Mouse (Mus musculus) embryonic facial prominence, embryonic 14.5 days (tissue): ENCODE measurements at regions not wholly inside any gene's neighbourhood (a gene's known extent, or its start where the extent isn't known, plus 50 kb on each side); places are given as distances from the start of the nearest gene placed in this dataset.

ENCODE experiments used
- ATAC-seq: fragments of 200-750 bp; cut with Nextera tagmentation; 2 replicates; pipeline ENCODE4 v1.8.0; 2017; ENCODE audit warnings: low read depth, moderate number of reproducible peaks, moderate TSS enrichment
- DNase-seq: peaks from one replicate; pipeline ENCODE4 v3.0.0-alpha.2; 2015; ENCODE audit warnings: low spot score
- H3K27ac ChIP-seq: fragments of 300-500 bp; sonication (generic); replicated peaks from 2 replicates; pipeline ENCODE4 v1.5.1; 2014; ENCODE audit warnings: low read depth, mild to moderate bottlenecking, low read length, moderate library complexity
- H3K27me3 ChIP-seq: fragments of 300-500 bp; sonication (generic); replicated peaks from 2 replicates; pipeline ENCODE4 v1.6.1; 2014; ENCODE audit warnings: low read length; ENCODE audit not compliant: control insufficient read depth, insufficient read depth
- H3K36me3 ChIP-seq: fragments of 300-500 bp; sonication (generic); 2 replicates; pipeline ENCODE4 v1.6.1; 2014; ENCODE audit warnings: low read length, mixed read lengths; ENCODE audit not compliant: control insufficient read depth, insufficient read depth
- H3K4me1 ChIP-seq: fragments of 300-500 bp; sonication (generic); 2 replicates; pipeline ENCODE4 v1.6.1; 2014; ENCODE audit warnings: antibody characterized with exemption, low read length; ENCODE audit not compliant: control insufficient read depth, insufficient read depth
- H3K4me2 ChIP-seq: fragments of 300-500 bp; sonication (generic); 2 replicates; pipeline ENCODE4 v1.6.1; 2014; ENCODE audit warnings: low read depth, mild to moderate bottlenecking, low read length, moderate library complexity, mixed read lengths
- H3K4me3 ChIP-seq: fragments of 300-500 bp; sonication (generic); 2 replicates; pipeline ENCODE4 v1.5.1; 2014; ENCODE audit warnings: low read depth, mild to moderate bottlenecking, low read length
- H3K9ac ChIP-seq: fragments of 300-500 bp; sonication (generic); 2 replicates; pipeline ENCODE4 v1.6.1; 2014; ENCODE audit warnings: low read depth, mild to moderate bottlenecking, low read length, moderate library complexity, mixed read lengths
- H3K9me3 ChIP-seq: fragments of 300-500 bp; sonication (generic); 2 replicates; pipeline ENCODE4 v1.6.1; 2016; ENCODE audit warnings: low read length; ENCODE audit not compliant: control insufficient read depth
- WGBS: fragments of 180-500 bp; shearing (Covaris S2); extraction: QIAGEN DNeasy Blood & Tissue Kit; methylation state at CpG from one replicate; pipeline ENCODE4 v1.1.7; 2014; 5-methylcytosine and 5-hydroxymethylcytosine counted together

DNA sequence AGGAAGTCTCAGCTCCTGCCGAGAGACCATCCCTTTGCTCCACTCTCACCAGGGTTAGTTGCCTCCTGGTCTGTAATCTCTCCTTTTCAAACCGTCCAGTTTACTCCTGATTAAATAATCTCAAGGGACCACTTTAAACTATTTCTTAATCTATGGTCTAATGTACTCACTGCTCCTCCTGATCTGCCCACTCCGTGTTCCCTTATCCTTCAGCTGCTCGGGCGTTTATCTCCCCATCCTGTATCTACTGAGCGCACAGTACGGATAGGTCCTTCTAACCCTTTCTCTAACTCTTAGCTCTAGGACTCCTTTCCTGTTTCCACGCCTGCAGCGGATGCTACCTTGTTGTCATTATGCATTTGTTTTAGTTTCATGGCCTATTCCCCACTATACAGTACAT, 67.1 kb upstream of the Picalm start:
- no peak for DNase-seq

GRCm38 (mm10) chr7:90064198-90064597, 65.8 kb upstream of the Picalm start:
- Histone ChIP-seq H3K27ac (no peak overlapping the region), H3K27me3 (no peaks in the 10 kb centered on the region), H3K36me3 (no peaks in the 10 kb centered on the region), H3K4me2 (no peak overlapping the region), H3K9me3 (no peaks in the 10 kb centered on the region), H3K4me1 (peaks cover 29% of the 10 kb centered on the region), H3K9ac (no peak overlapping the region), H3K4me3 (no peak overlapping the region)
- 93% methylated on average over 1 of the region's 1 CpGs for WGBS
- DNase-seq (no peak), ATAC-seq (no peak)

More for the DNA sequence above, 67.1 kb upstream of the Picalm start:
- Histone ChIP-seq H3K9me3 (no peaks in the 10 kb centered on the region), H3K4me3 (no peak overlapping the region), H3K9ac (no peak overlapping the region), H3K36me3 (no peaks in the 10 kb centered on the region), H3K4me1 (peaks cover 30% of the 10 kb centered on the region), H3K27me3 (no peaks in the 10 kb centered on the region), H3K4me2 (no peak overlapping the region), H3K27ac (no peak overlapping the region)
- ATAC-seq = no peak
- WGBS = 81% methylated on average over 9 of the region's 9 CpGs

- Histone ChIP-seq H3K4me2 (no peak overlapping the region), H3K36me3 (no peaks in the 10 kb centered on the region), H3K27ac (no peak overlapping the region), H3K4me1 (peaks cover 17% of the 10 kb centered on the region), H3K9me3 (no peaks in the 10 kb centered on the region), H3K27me3 (no peaks in the 10 kb centered on the region), H3K4me3 (no peak overlapping the region), H3K9ac (no peak overlapping the region)
- no peak for ATAC-seq
- no peak for DNase-seq
- 72% methylated on average over 9 of the region's 9 CpGs for WGBS
These were observed 64.6 kb upstream of the Picalm start for GRCm38 (mm10) chr7:90065269-90065955.

GRCm38 (mm10) chr7:90066275-90066674, 63.7 kb upstream of the Picalm start:
- H3K27me3 ChIP-seq = no peaks in the 10 kb centered on the region
- WGBS = 90% methylated on average over 5 of the region's 5 CpGs

DNA sequence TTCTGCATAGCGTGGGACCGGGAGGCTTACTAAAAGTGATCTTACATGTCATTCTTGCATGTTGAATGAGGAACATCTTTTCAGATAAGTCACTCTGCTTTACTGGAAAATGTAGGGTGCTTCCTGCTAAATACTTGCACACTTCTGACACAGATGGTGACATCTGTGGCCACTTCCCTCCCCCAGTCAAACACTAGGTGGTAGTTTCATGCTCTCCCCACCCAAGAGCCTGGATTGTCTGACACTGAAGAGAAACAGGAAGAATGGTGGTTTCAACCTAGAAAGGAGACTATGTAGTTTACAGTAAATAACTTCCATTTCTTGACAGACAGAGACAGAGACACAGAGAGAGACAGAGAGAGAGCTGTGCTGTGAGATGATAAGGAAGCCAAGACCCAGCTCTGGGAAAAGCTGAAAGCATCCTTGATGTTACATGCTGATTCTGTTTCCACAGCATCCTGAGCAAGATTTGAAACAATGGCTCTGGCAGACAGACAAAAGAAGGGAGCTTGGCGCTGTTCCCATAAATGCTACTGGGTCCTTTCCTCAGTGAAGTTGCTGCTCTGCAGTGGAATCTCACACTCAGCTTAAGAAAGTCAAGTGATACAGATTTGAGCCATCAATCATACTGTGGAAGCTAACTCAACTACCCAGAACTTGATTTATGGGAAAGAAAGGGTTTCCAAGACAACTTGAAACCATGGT, 61.9 kb upstream of the Picalm start:
- no peaks in the 10 kb centered on the region for H3K36me3 ChIP-seq
- H3K27me3 ChIP-seq = no peaks in the 10 kb centered on the region
- H3K4me1 ChIP-seq = no peaks in the 10 kb centered on the region
- WGBS = 84% methylated on average over 3 of the region's 3 CpGs
- H3K9ac ChIP-seq = no peak overlapping the region
- DNase-seq (no peak), ATAC-seq (no peak)
- no peak overlapping the region for H3K4me2 ChIP-seq
- H3K4me3 ChIP-seq = no peak overlapping the region
- H3K27ac ChIP-seq = no peak overlapping the region
- no peaks in the 10 kb centered on the region for H3K9me3 ChIP-seq

More at GRCm38 (mm10) chr7:90066275-90066674, 63.7 kb upstream of the Picalm start:
- Histone ChIP-seq H3K9me3 (no peaks in the 10 kb centered on the region), H3K4me3 (no peak overlapping the region), H3K27ac (no peak overlapping the region), H3K9ac (no peak overlapping the region), H3K36me3 (no peaks in the 10 kb centered on the region), H3K4me1 (peaks cover 10% of the 10 kb centered on the region), H3K4me2 (no peak overlapping the region)
- ATAC-seq (no peak), DNase-seq (no peak)

- ATAC-seq (no peak), DNase-seq (no peak)
- Histone ChIP-seq H3K4me3 (no peak overlapping the region), H3K9ac (no peak overlapping the region), H3K27me3 (no peaks in the 10 kb centered on the region), H3K9me3 (no peaks in the 10 kb centered on the region), H3K36me3 (no peaks in the 10 kb centered on the region), H3K27ac (no peak overlapping the region), H3K4me1 (no peaks in the 10 kb centered on the region), H3K4me2 (no peak overlapping the region)
- 84% methylated on average over 7 of the region's 7 CpGs for WGBS
These were observed 59.7 kb upstream of the Picalm start for GRCm38 (mm10) chr7:90070267-90070666.

DNA sequence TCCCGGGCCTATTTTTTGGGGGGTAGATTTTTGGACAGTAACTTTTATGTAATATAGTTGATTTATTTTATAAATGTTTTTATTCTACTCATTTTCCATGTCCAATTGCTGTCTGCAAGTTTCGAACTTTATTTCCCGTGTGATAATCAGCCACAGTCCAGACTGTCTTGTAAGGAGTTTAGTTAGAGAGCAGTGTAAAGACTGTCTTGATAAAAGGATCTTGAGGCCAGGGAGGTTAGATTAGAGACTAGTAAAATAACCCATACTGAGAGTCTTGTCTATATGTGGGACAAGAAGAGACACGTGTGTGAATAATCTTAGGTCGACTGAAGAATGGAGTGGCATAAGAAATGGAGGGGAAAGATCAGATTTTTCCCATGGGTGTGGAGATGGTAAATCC, 56.1 kb upstream of the Picalm start:
- WGBS = 81% methylated on average over 5 of the region's 5 CpGs
- DNase-seq (no peak), ATAC-seq (no peak)
- no peak overlapping the region for H3K4me2 ChIP-seq
- no peak overlapping the region for H3K27ac ChIP-seq
- H3K4me3 ChIP-seq = no peak overlapping the region
- no peaks in the 10 kb centered on the region for H3K27me3 ChIP-seq
- H3K36me3 ChIP-seq = no peaks in the 10 kb centered on the region
- H3K9me3 ChIP-seq = no peaks in the 10 kb centered on the region
- no peaks in the 10 kb centered on the region for H3K4me1 ChIP-seq
- no peak overlapping the region for H3K9ac ChIP-seq

DNA sequence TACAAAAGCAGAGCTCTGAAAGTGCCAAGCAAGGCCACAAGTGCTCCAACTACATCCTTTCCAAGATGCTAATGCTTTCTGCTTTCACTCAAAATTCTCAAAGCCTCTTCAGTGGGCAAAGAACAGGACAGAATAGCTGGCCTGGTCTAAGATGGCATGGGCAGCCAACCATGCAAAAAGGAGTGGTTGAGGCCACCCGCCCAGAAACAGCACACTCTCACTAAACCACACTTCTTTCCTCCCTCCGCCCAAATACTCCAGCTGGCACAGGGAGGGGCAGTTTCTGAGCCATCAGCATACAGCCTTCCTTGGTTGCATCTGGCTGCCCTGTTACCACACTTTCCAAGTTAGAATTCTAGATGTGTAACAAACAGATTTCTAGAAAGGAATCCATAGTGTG, 55.4 kb upstream of the Picalm start:
- H3K9me3 ChIP-seq = no peaks in the 10 kb centered on the region
- H3K4me1 ChIP-seq = no peaks in the 10 kb centered on the region
- ATAC-seq (no peak), DNase-seq (no peak)
- H3K4me3 ChIP-seq = no peak overlapping the region
- no peak overlapping the region for H3K27ac ChIP-seq
- H3K36me3 ChIP-seq = no peaks in the 10 kb centered on the region
- 86% methylated on average over 2 of the region's 2 CpGs for WGBS
- H3K9ac ChIP-seq = no peak overlapping the region
- no peak overlapping the region for H3K4me2 ChIP-seq
- no peaks in the 10 kb centered on the region for H3K27me3 ChIP-seq

- H3K36me3 ChIP-seq = no peaks in the 10 kb centered on the region
- WGBS = 91% methylated on average over 2 of the region's 2 CpGs
- no peaks in the 10 kb centered on the region for H3K9me3 ChIP-seq
- H3K27ac ChIP-seq = no peak overlapping the region
- ATAC-seq = no peak
- H3K27me3 ChIP-seq = no peaks in the 10 kb centered on the region
- no peak overlapping the region for H3K4me3 ChIP-seq
- H3K9ac ChIP-seq = no peak overlapping the region
- DNase-seq = no peak
- H3K4me1 ChIP-seq = no peaks in the 10 kb centered on the region
- no peak overlapping the region for H3K4me2 ChIP-seq
These were observed 52.4 kb upstream of the Picalm start for GRCm38 (mm10) chr7:90077565-90077964.
